Mouse (Mus musculus): ENCODE measurements around the gene Slc19a2. TPM values are rescaled to one million over a fixed set of nuclear protein-coding genes. Genes with fewer than 3 reads are reported as not detected.

Slc19a2 gene
- polyA plus RNA-seq, 2 experiments from 2014 or later, result 0.76 to 1.6 TPM

Other genes starting within 250 kb of the Slc19a2 start
- gene Sele, start 200.8 kb upstream of the Slc19a2 start, polyA plus RNA-seq (2017; shearing (Covaris generic)), result under 1 TPM in 1 of 2 experiments, not detected in 1; 0.22 TPM
- gene Sell, start 187.1 kb upstream of the Slc19a2 start, polyA plus RNA-seq (2017; shearing (Covaris generic)), result 100 to 1,000 TPM; 554 to 560 TPM
- 1 to 10 TPM; 3.8 to 4.1 TPM for gene Selp, start 133.8 kb upstream of the Slc19a2 start, polyA plus RNA-seq (2017; shearing (Covaris generic))
- gene F5, start 97.2 kb upstream of the Slc19a2 start, polyA plus RNA-seq (2017; shearing (Covaris generic)), result under 1 TPM in 1 of 2 experiments, not detected in 1; 0.04 TPM
- gene Ccdc181, start 26.5 kb downstream of the Slc19a2 start, polyA plus RNA-seq (2017; shearing (Covaris generic)), result 1 to 10 TPM; 6.8 to 8.8 TPM
- gene Nme7, start 55.1 kb downstream of the Slc19a2 start, polyA plus RNA-seq (2017; shearing (Covaris generic)), result 10 to 100 TPM; 15.4 to 20.4 TPM
- gene Blzf1, start 58.4 kb downstream of the Slc19a2 start, polyA plus RNA-seq (2017; shearing (Covaris generic)), result 10 to 100 TPM; 25.1 to 27.2 TPM
- gene Atp1b1, start 209.3 kb downstream of the Slc19a2 start, polyA plus RNA-seq (2017; shearing (Covaris generic)), result 1 to 10 TPM; 3.4 to 4.1 TPM

Measured in CD4-positive, CD25-positive, alpha-beta regulatory T cell, adult 4 months (primary cell).